Mouse (Mus musculus) forebrain, embryonic 10.5 days (tissue): ENCODE results near the gene 4931440F15Rik. TPM values are rescaled to one million over a fixed set of nuclear protein-coding genes. Genes with fewer than 3 reads are reported as not detected.

Experiments
- DNase-seq: peaks from one replicate; pipeline ENCODE4 v3.0.0-alpha.2; 2017; ENCODE audit warnings: low spot score; ENCODE audit errors: extremely low spot score
- H3K27ac ChIP-seq: fragments of 300-500 bp; sonication (generic); 2 replicates; pipeline ENCODE4 v1.5.1; 2016; ENCODE audit warnings: mild to moderate bottlenecking
- H3K27me3 ChIP-seq: fragments of 300-500 bp; sonication (generic); 2 replicates; pipeline ENCODE4 v1.6.1; 2016; ENCODE audit warnings: mild to moderate bottlenecking; ENCODE audit not compliant: poor library complexity, severe bottlenecking
- H3K36me3 ChIP-seq: fragments of 300-500 bp; sonication (generic); replicated peaks from 2 replicates; pipeline ENCODE4 v1.6.1; 2016; ENCODE audit warnings: mild to moderate bottlenecking, moderate library complexity
- H3K4me1 ChIP-seq: fragments of 300-500 bp; sonication (generic); 2 replicates; pipeline ENCODE4 v1.6.1; 2016
- H3K4me3 ChIP-seq: fragments of 300-500 bp; sonication (generic); 2 replicates; pipeline ENCODE4 v1.5.1; 2016; ENCODE audit warnings: mild to moderate bottlenecking, moderate library complexity
- H3K9me3 ChIP-seq: fragments of 300-500 bp; sonication (generic); 2 replicates; pipeline ENCODE4 v1.6.1; 2016; ENCODE audit warnings: mild to moderate bottlenecking, moderate library complexity
- WGBS: fragments of 180-500 bp; shearing (Covaris S2); methylation state at CpG from one replicate; pipeline ENCODE4 v1.1.7; 2016; 5-methylcytosine and 5-hydroxymethylcytosine counted together
- polyA plus RNA-seq: library from polyadenylated mRNA; unstranded; fragments of >200 nt; fragmentation: Nextera tagmentation; extraction: Ambion mirVana; gene quantifications from 2 replicates; pipeline ENCODE4 v1.2.1, GENCODE M21; 2016

The 4931440F15Rik gene
- polyA plus RNA-seq, 1 experiment from 2014 or later = not detected

- no peaks in the 10 kb centered on the region for H3K4me1 ChIP-seq
Measured at GRCm38 (mm10) chr11:29790796-29791195, 34.7 kb downstream of the 4931440F15Rik start.

GRCm38 (mm10) chr11:29788921-29789638 lies 36.4 kb downstream of the 4931440F15Rik start:
- no peaks in the 10 kb centered on the region for H3K9me3 ChIP-seq
- no peak overlapping the region for H3K4me3 ChIP-seq
- DNase-seq = no peak
- no peak overlapping the region for H3K27ac ChIP-seq
- H3K4me1 ChIP-seq = no peaks in the 10 kb centered on the region
- no peaks in the 10 kb centered on the region for H3K36me3 ChIP-seq
- no peaks in the 10 kb centered on the region for H3K27me3 ChIP-seq
- WGBS = 87% methylated on average over 6 of the region's 6 CpGs

More at GRCm38 (mm10) chr11:29790796-29791195, 34.7 kb downstream of the 4931440F15Rik start:
- no peaks in the 10 kb centered on the region for H3K36me3 ChIP-seq
- DNase-seq = no peak
- no peaks in the 10 kb centered on the region for H3K27me3 ChIP-seq
- no peaks in the 10 kb centered on the region for H3K9me3 ChIP-seq
- WGBS = 91% methylated on average over 2 of the region's 2 CpGs
- no peak overlapping the region for H3K27ac ChIP-seq
- no peak overlapping the region for H3K4me3 ChIP-seq

GRCm38 (mm10) chr11:29788499-29788898 lies 37.0 kb downstream of the 4931440F15Rik start:
- Histone ChIP-seq H3K4me1 (no peaks in the 10 kb centered on the region), H3K27me3 (no peaks in the 10 kb centered on the region), H3K9me3 (no peaks in the 10 kb centered on the region), H3K36me3 (no peaks in the 10 kb centered on the region), H3K4me3 (no peak overlapping the region), H3K27ac (no peak overlapping the region)
- DNase-seq = no peak
- 62% methylated on average over 1 of the region's 1 CpGs for WGBS

- no peaks in the 10 kb centered on the region for H3K36me3 ChIP-seq
- H3K27me3 ChIP-seq = no peaks in the 10 kb centered on the region
- no peak overlapping the region for H3K4me3 ChIP-seq
- H3K27ac ChIP-seq = no peak overlapping the region
- WGBS = 21% methylated on average over 5 of the region's 5 CpGs
- no peaks in the 10 kb centered on the region for H3K4me1 ChIP-seq
- DNase-seq = no peak
- no peaks in the 10 kb centered on the region for H3K9me3 ChIP-seq
Measured at GRCm38 (mm10) chr11:29787473-29787872, 38.0 kb downstream of the 4931440F15Rik start.

- Histone ChIP-seq H3K4me3 (no peak overlapping the region), H3K27ac (no peak overlapping the region), H3K4me1 (no peaks in the 10 kb centered on the region), H3K27me3 (no peaks in the 10 kb centered on the region), H3K9me3 (no peaks in the 10 kb centered on the region), H3K36me3 (no peaks in the 10 kb centered on the region)
- DNase-seq = no peak
- WGBS = 92% methylated on average over 6 of the region's 6 CpGs
Measured at GRCm38 (mm10) chr11:29786583-29787219, 38.8 kb downstream of the 4931440F15Rik start.

- H3K27ac ChIP-seq = no peak overlapping the region
- no peak overlapping the region for H3K4me3 ChIP-seq
- no peaks in the 10 kb centered on the region for H3K9me3 ChIP-seq
- WGBS = 38% methylated on average over 2 of the region's 2 CpGs
- no peak for DNase-seq
- H3K36me3 ChIP-seq = no peaks in the 10 kb centered on the region
- H3K27me3 ChIP-seq = no peaks in the 10 kb centered on the region
- peaks cover 7% of the 10 kb centered on the region; the same call in 1 of the 2 replicates for H3K4me1 ChIP-seq
Measured at GRCm38 (mm10) chr11:29779409-29780026, 46.0 kb downstream of the 4931440F15Rik start.

- H3K36me3 ChIP-seq = no peaks in the 10 kb centered on the region
- H3K9me3 ChIP-seq = no peaks in the 10 kb centered on the region
- peaks cover 10% of the 10 kb centered on the region; the same call in 1 of the 2 replicates for H3K4me1 ChIP-seq
- H3K4me3 ChIP-seq = no peak overlapping the region
- WGBS = 60% methylated on average over 3 of the region's 3 CpGs
- H3K27ac ChIP-seq = no peak overlapping the region
- no peak for DNase-seq
- no peaks in the 10 kb centered on the region for H3K27me3 ChIP-seq
Measured at GRCm38 (mm10) chr11:29778936-29779335, 46.5 kb downstream of the 4931440F15Rik start.

- Histone ChIP-seq H3K4me1 (peaks cover 10% of the 10 kb centered on the region; the same call in 1 of the 2 replicates), H3K27ac (no peak overlapping the region), H3K36me3 (no peaks in the 10 kb centered on the region), H3K9me3 (no peaks in the 10 kb centered on the region), H3K4me3 (no peak overlapping the region), H3K27me3 (no peaks in the 10 kb centered on the region)
- DNase-seq = no peak
Measured at GRCm38 (mm10) chr11:29777964-29778363, 47.5 kb downstream of the 4931440F15Rik start.

- H3K9me3 ChIP-seq = no peaks in the 10 kb centered on the region
- H3K27me3 ChIP-seq = peaks cover 17% of the 10 kb centered on the region
- no peak overlapping the region for H3K4me3 ChIP-seq
- H3K36me3 ChIP-seq = no peaks in the 10 kb centered on the region
- peaks cover 10% of the 10 kb centered on the region; the same call in 1 of the 2 replicates for H3K4me1 ChIP-seq
- DNase-seq = no peak
- H3K27ac ChIP-seq = 0 out of 2 replicates have a peak overlapping the region, but pooled peaks have one; percentile 44
- WGBS = 69% methylated on average over 2 of the region's 2 CpGs
Measured at GRCm38 (mm10) chr11:29774760-29775159, 50.7 kb downstream of the 4931440F15Rik start.

- H3K4me3 ChIP-seq = no peak overlapping the region
- WGBS = 53% methylated on average over 2 of the region's 2 CpGs
- no peak for DNase-seq
- H3K4me1 ChIP-seq = peaks cover 7% of the 10 kb centered on the region; the same call in 1 of the 2 replicates
- H3K36me3 ChIP-seq = no peaks in the 10 kb centered on the region
- no peaks in the 10 kb centered on the region for H3K9me3 ChIP-seq
- 0 out of 2 replicates have a peak overlapping the region, but pooled peaks have one; percentile 44 for H3K27ac ChIP-seq
- peaks cover 22% of the 10 kb centered on the region for H3K27me3 ChIP-seq
Measured at GRCm38 (mm10) chr11:29774296-29774695, 51.2 kb downstream of the 4931440F15Rik start.
